Mouse (Mus musculus) embryo, embryonic 10.5 days (tissue): ENCODE measurements around the gene 1700056E22Rik.

Experiments used
- DNase-seq: peaks from one replicate; pipeline ENCODE4 v3.0.0-alpha.2; 2015; ENCODE audit warnings: low spot score

1700056E22Rik gene

DNA sequence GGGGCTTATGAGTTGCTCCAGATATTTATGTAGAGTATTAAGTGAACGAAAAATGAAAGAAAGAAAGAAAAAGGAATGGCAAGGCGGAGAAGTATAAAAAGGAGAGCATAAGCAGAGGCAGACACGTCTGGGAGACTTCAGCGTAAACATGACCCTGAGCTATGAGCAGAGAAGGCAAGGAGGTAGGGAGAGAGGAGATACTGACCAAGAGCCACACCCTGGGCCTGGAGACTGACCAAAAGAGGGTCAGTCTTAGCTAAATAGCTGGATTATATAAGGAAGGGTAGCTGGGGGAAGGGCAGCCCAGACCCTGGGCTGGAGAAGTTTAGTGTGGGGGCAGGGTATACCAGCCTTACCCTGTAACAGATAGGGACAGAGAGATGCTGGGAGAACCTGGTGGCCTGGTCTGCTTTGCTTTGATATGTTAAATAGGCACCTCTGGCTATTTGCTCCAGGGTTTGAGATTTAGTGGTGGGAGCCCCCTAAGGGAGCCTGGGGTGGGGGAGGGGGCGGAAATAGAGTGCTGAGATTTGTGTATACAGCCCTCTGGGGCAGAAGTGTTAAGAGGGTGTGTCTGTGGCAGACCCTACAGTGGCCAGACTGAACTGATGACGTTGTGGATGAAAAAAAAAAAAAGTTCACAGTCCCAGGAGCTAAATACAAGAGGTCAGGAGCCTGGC, 14.9 kb downstream of the 1700056E22Rik start:
- no peak for DNase-seq

DNA sequence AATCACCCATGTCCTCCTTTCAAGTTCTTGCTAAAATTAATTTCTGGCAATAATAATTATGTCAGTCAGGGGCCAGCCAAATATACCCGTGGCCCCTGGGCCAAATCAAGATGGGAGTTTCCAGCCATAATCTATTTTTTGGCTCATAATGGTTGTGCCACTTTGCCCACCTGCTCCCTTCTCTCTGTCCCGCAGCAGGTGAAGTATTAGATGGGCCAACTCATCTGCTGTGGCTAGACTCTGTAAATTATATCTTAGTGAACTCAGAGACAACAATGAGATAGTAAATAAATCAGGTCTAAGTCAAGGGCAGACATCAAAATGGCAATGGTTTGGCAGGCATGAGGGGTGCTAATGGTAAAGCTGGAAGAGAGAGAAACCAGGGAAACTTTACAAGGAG, 16.5 kb downstream of the 1700056E22Rik start:
- no peak for DNase-seq

- DNase-seq: no peak
Observed at GRCm38 (mm10) chr1:184015995-184016730, 17.9 kb downstream of the 1700056E22Rik start.

- no peak for DNase-seq
Observed at GRCm38 (mm10) chr1:184014091-184014490, 20.0 kb downstream of the 1700056E22Rik start.

- no peak for DNase-seq
Observed at GRCm38 (mm10) chr1:184013106-184013505, 21.0 kb downstream of the 1700056E22Rik start, which contains the start of gene Dusp10. Gene Dusp10, plus strand, starts transcription at chr1:184013302.

DNA sequence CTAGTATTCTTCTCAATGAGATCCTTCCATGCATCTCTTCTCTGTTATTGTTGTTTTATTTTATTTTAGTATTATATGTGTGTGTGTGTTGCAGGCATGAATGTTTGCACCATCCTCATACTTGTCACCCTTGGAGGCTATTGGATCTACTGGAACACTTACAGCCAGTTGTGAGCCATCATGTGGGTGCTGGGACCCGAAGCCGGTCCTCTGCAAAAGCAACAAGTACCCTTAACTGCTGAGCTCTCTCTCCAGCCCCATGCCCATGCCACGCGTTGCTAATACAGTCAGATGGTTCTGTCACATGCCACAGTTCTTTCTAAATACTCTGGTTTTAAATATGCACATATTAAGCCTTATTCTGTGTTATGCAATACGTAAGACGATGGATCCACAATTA, 22.8 kb downstream of the 1700056E22Rik start:
- no peak for DNase-seq

- DNase-seq: no peak
Observed at GRCm38 (mm10) chr1:184006086-184006485, 28.0 kb downstream of the 1700056E22Rik start.

- no peak for DNase-seq
Observed at GRCm38 (mm10) chr1:184005315-184006058, 28.6 kb downstream of the 1700056E22Rik start.

DNA sequence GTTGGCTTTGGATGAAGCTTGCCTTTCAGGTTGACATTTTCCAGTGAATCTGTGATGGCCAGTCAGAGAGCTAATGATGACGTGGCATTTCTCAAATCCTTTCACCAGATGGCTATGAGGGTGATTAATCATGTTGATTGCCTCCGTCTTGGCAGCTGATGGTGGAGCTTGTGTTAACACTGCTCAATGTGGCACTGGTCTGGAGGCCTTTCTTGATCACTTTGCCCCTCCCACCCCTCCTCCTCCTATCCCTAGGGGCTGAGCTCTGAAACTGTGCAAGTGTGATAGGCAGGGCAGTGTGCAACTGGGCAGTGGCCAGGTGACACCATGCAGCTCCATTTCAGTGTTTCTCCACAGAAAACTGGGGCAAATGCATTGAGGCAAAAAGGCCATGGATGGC, 29.8 kb downstream of the 1700056E22Rik start:
- DNase-seq: peak; percentile 46

DNA sequence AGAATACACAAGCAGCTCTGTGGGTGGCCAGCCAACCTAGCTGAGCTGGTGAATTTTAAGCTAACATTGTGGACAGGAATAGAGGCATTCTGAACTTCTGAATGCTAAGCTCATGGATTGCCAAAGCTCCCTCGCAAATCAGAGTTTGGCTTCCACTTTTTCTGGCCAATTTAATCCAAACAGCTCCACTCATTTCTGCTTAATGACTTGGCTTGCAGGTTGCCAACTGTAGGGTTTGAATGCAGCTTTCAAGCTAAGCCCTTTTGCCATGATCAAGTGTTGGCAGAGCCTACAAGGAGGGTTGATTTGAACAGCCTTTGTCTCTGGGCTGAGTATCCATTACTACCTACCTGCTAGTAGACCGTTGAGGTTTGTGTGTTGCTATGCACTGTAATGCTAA, 31.6 kb downstream of the 1700056E22Rik start:
- DNase-seq: no peak

DNA sequence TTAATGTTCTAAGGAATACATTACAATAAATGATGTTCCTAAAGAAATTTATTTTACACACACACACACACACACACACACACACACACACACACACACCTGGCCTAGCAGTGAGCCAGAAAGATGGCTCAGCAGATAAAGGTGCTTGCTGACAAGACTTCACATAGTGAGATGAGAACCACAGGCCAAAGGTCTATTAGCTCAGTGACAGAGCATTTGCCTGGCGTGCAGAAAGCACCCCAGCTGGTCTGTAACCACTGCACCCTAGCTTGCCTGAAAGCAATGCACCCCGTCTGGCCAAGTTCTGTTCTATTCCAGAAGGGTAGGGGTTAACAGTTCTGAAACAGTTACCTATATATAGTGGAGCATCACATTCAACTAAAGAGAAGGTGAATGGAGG, 36.9 kb downstream of the 1700056E22Rik start:
- DNase-seq: no peak

GRCm38 (mm10) chr1:183991921-183992320, 42.2 kb downstream of the 1700056E22Rik start:
- no peak for DNase-seq

DNA sequence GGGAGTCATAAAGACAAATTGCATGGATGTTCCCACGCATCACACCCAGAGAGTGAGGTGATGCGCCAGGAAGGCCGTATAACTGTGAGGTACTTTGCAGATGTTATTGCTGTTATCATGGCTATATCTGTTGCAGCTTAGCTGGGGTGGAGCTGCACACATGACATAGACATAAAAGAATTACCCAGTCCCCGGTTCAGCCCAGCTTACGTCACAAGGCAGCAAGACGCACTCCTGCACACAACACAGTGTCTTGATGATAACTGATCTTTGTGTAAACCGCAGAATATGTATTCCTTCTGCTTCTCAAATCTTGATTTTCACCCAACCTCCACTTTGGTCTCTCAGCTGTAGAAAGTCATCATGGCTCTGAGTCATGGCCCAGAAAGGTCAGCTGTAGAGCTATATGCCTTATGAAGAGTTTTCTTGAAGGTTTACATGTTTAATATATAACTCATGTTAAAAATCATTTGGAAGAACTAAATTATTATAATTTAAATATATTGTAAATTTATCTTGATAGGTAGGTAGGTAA, 46.3 kb downstream of the 1700056E22Rik start:
- no peak for DNase-seq
